Mouse (Mus musculus) kidney, adult 18-20 months (tissue): ENCODE results near the gene Rnf32.

Source experiments
- DNase-seq: peaks from one replicate; pipeline ENCODE4 v3.0.0; 2021

Gene Rnf32

DNA sequence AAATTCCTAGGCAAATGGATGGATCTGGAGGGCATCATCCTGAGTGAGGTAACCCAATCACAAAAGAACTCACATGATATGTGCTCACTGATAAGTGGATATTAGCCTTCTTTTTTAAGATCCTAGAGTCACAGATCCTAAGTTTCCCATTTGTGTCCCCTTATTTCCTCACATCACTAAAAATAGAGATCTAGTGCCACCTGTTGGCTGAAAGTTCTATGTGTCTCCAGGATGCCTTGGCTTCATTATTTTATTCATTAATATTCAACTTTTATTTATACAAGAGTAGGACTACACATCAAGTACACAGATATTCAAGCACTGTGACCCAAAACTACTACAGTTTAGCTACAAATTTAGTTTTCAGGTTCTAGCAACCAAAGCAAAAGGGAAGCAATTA is 79.0 kb downstream of the Rnf32 start:
- DNase-seq, result no peak
